Mouse (Mus musculus): ENCODE data around the gene Cdc42bpb. TPM values are rescaled to one million over a fixed set of nuclear protein-coding genes. Genes with fewer than 3 reads are reported as not detected.

Cdc42bpb gene
- polyA plus RNA-seq, 1 experiment from 2014 or later, result 43.4 TPM

- Histone ChIP-seq H3K27ac (ENCODE audit: low read depth, low read length) (peak within 1 kb of the TSS; percentile 48; the same call in 1 of the 2 replicates), H3K27me3 (ENCODE audit: control insufficient read depth, insufficient read depth, low read length) (peaks cover 14% of the 10 kb centered on the region), H3K36me3 (ENCODE audit: control insufficient read depth, insufficient read depth, low read length) (no peaks in the 10 kb centered on the region), H3K9ac (ENCODE audit: low read depth, low read length) (peak within 1 kb of the TSS; percentile 0; the same call in 1 of the 2 replicates), H3K4me2 (replicated peaks; ENCODE audit: low read depth, low read length) (peak within 1 kb of the TSS; percentile 50), H3K9me3 (ENCODE audit: control insufficient read depth, low read length) (no peaks in the 10 kb centered on the region), H3K4me1 (ENCODE audit: control insufficient read depth, insufficient read depth, low read length) (peaks cover 26% of the 10 kb centered on the region), H3K4me3 (ENCODE audit: low read length) (peak within 1 kb of the TSS; percentile 29)
- peak; percentile 66 for ATAC-seq (ENCODE audit: low FRiP score, low TSS enrichment)
- WGBS, result 3% methylated on average over 17 of the region's 17 CpGs
Measured at GRCm38 (mm10) chr12:111416921-111417779, 39.6 kb upstream of the Cdc42bpb start, which contains the start of gene Exoc3l4. Exoc3l4 (plus strand) TSS chr12:111417017.

GRCm38 (mm10) chr12:111413300-111413699 lies 35.8 kb upstream of the Cdc42bpb start:
- ATAC-seq (ENCODE audit: low FRiP score, low TSS enrichment), result peak; percentile 87
- Histone ChIP-seq H3K27ac (ENCODE audit: low read depth, low read length) (peak overlapping the region; percentile 56; the same call in 1 of the 2 replicates), H3K27me3 (ENCODE audit: control insufficient read depth, insufficient read depth, low read length) (no peaks in the 10 kb centered on the region), H3K9ac (ENCODE audit: low read depth, low read length) (peak overlapping the region; percentile 45; the same call in 1 of the 2 replicates), H3K4me2 (replicated peaks; ENCODE audit: low read depth, low read length) (peak overlapping the region; percentile 49), H3K4me1 (ENCODE audit: control insufficient read depth, insufficient read depth, low read length) (peaks cover 22% of the 10 kb centered on the region), H3K36me3 (ENCODE audit: control insufficient read depth, insufficient read depth, low read length) (no peaks in the 10 kb centered on the region), H3K9me3 (ENCODE audit: control insufficient read depth, low read length) (no peaks in the 10 kb centered on the region), H3K4me3 (ENCODE audit: low read length) (peak overlapping the region; percentile 32)
- WGBS, result 1% methylated on average over 21 of the region's 21 CpGs

- Histone ChIP-seq H3K4me3 (ENCODE audit: low read length) (peak overlapping the region; percentile 32), H3K36me3 (ENCODE audit: control insufficient read depth, insufficient read depth, low read length) (no peaks in the 10 kb centered on the region), H3K9me3 (ENCODE audit: control insufficient read depth, low read length) (no peaks in the 10 kb centered on the region), H3K27me3 (ENCODE audit: control insufficient read depth, insufficient read depth, low read length) (peaks cover 1% of the 10 kb centered on the region), H3K4me1 (ENCODE audit: control insufficient read depth, insufficient read depth, low read length) (peaks cover 18% of the 10 kb centered on the region), H3K9ac (ENCODE audit: low read depth, low read length) (peak overlapping the region; percentile 45; the same call in 1 of the 2 replicates), H3K27ac (ENCODE audit: low read depth, low read length) (peak overlapping the region; percentile 56), H3K4me2 (replicated peaks; ENCODE audit: low read depth, low read length) (peak overlapping the region; percentile 49)
- peak; percentile 12; the same call in 1 of the 2 replicates for ATAC-seq (ENCODE audit: low FRiP score, low TSS enrichment)
- 16% methylated on average over 12 of the region's 12 CpGs for WGBS
Measured at GRCm38 (mm10) chr12:111412581-111413284, 35.2 kb upstream of the Cdc42bpb start.

- no peak overlapping the region for H3K9ac ChIP-seq (ENCODE audit: low read depth, low read length)
- ATAC-seq (ENCODE audit: low FRiP score, low TSS enrichment), result no peak
- WGBS, result 90% methylated on average over 8 of the region's 8 CpGs
- no peak overlapping the region for H3K27ac ChIP-seq (ENCODE audit: low read depth, low read length)
- peaks cover 16% of the 10 kb centered on the region for H3K4me1 ChIP-seq (ENCODE audit: control insufficient read depth, insufficient read depth, low read length)
- no peak overlapping the region for H3K4me2 ChIP-seq (replicated peaks; ENCODE audit: low read depth, low read length)
- H3K9me3 ChIP-seq (ENCODE audit: control insufficient read depth, low read length), result no peaks in the 10 kb centered on the region
- H3K4me3 ChIP-seq (ENCODE audit: low read length), result no peak overlapping the region
- H3K36me3 ChIP-seq (ENCODE audit: control insufficient read depth, insufficient read depth, low read length), result no peaks in the 10 kb centered on the region
- peaks cover 10% of the 10 kb centered on the region for H3K27me3 ChIP-seq (ENCODE audit: control insufficient read depth, insufficient read depth, low read length)
Measured at GRCm38 (mm10) chr12:111411631-111412355, 34.3 kb upstream of the Cdc42bpb start.

GRCm38 (mm10) chr12:111409583-111409982 lies 32.1 kb upstream of the Cdc42bpb start:
- 34% methylated on average over 5 of the region's 5 CpGs for WGBS
- H3K4me1 ChIP-seq (ENCODE audit: control insufficient read depth, insufficient read depth, low read length), result peaks cover 15% of the 10 kb centered on the region
- peaks cover 20% of the 10 kb centered on the region for H3K27me3 ChIP-seq (ENCODE audit: control insufficient read depth, insufficient read depth, low read length)
- H3K9me3 ChIP-seq (ENCODE audit: control insufficient read depth, low read length), result no peaks in the 10 kb centered on the region
- H3K9ac ChIP-seq (ENCODE audit: low read depth, low read length), result no peak overlapping the region
- no peak overlapping the region for H3K4me2 ChIP-seq (replicated peaks; ENCODE audit: low read depth, low read length)
- no peak overlapping the region for H3K4me3 ChIP-seq (ENCODE audit: low read length)
- no peak overlapping the region for H3K27ac ChIP-seq (ENCODE audit: low read depth, low read length)
- ATAC-seq (ENCODE audit: low FRiP score, low TSS enrichment), result no peak
- no peaks in the 10 kb centered on the region for H3K36me3 ChIP-seq (ENCODE audit: control insufficient read depth, insufficient read depth, low read length)

GRCm38 (mm10) chr12:111406622-111407021 lies 29.1 kb upstream of the Cdc42bpb start, which contains the start of gene Lbhd2:
Lbhd2 (plus strand) TSS chr12:111406809.
- WGBS, result 0% methylated on average over 22 of the region's 24 CpGs
- Histone ChIP-seq H3K4me1 (ENCODE audit: control insufficient read depth, insufficient read depth, low read length) (peaks cover 7% of the 10 kb centered on the region), H3K9ac (ENCODE audit: low read depth, low read length) (peak within 1 kb of the TSS; percentile 25), H3K4me2 (replicated peaks; ENCODE audit: low read depth, low read length) (peak within 1 kb of the TSS; percentile 54), H3K9me3 (ENCODE audit: control insufficient read depth, low read length) (no peaks in the 10 kb centered on the region), H3K36me3 (ENCODE audit: control insufficient read depth, insufficient read depth, low read length) (no peaks in the 10 kb centered on the region), H3K27me3 (ENCODE audit: control insufficient read depth, insufficient read depth, low read length) (peaks cover 26% of the 10 kb centered on the region), H3K27ac (ENCODE audit: low read depth, low read length) (no peak within 1 kb of the TSS), H3K4me3 (ENCODE audit: low read length) (peak within 1 kb of the TSS; percentile 20)
- 0 out of 2 replicates have a peak, but pooled peaks have one; percentile 16 for ATAC-seq (ENCODE audit: low FRiP score, low TSS enrichment)

- no peaks in the 10 kb centered on the region for H3K36me3 ChIP-seq (ENCODE audit: control insufficient read depth, insufficient read depth, low read length)
- 56% methylated on average over 10 of the region's 10 CpGs for WGBS
- no peak overlapping the region for H3K9ac ChIP-seq (ENCODE audit: low read depth, low read length)
- peaks cover 7% of the 10 kb centered on the region for H3K4me1 ChIP-seq (ENCODE audit: control insufficient read depth, insufficient read depth, low read length)
- no peak overlapping the region for H3K4me2 ChIP-seq (replicated peaks; ENCODE audit: low read depth, low read length)
- H3K27me3 ChIP-seq (ENCODE audit: control insufficient read depth, insufficient read depth, low read length), result peaks cover 26% of the 10 kb centered on the region
- no peak for ATAC-seq (ENCODE audit: low FRiP score, low TSS enrichment)
- H3K27ac ChIP-seq (ENCODE audit: low read depth, low read length), result no peak overlapping the region
- H3K9me3 ChIP-seq (ENCODE audit: control insufficient read depth, low read length), result no peaks in the 10 kb centered on the region
- H3K4me3 ChIP-seq (ENCODE audit: low read length), result no peak overlapping the region
Measured at GRCm38 (mm10) chr12:111404880-111405279, 27.4 kb upstream of the Cdc42bpb start.

GRCm38 (mm10) chr12:111401454-111402184 lies 24.1 kb upstream of the Cdc42bpb start:
- H3K4me3 ChIP-seq (ENCODE audit: low read length), result no peak overlapping the region
- H3K4me2 ChIP-seq (replicated peaks; ENCODE audit: low read depth, low read length), result 0 out of 2 replicates have a peak overlapping the region, but pooled peaks have one; percentile 5

More at GRCm38 (mm10) chr12:111401454-111402184, 24.1 kb upstream of the Cdc42bpb start:
- 17% methylated on average over 15 of the region's 15 CpGs for WGBS
- Histone ChIP-seq H3K27ac (ENCODE audit: low read depth, low read length) (no peak overlapping the region), H3K9ac (ENCODE audit: low read depth, low read length) (no peak overlapping the region), H3K4me1 (ENCODE audit: control insufficient read depth, insufficient read depth, low read length) (peaks cover 3% of the 10 kb centered on the region), H3K36me3 (ENCODE audit: control insufficient read depth, insufficient read depth, low read length) (no peaks in the 10 kb centered on the region), H3K9me3 (ENCODE audit: control insufficient read depth, low read length) (no peaks in the 10 kb centered on the region), H3K27me3 (ENCODE audit: control insufficient read depth, insufficient read depth, low read length) (peaks cover 16% of the 10 kb centered on the region)
- ATAC-seq (ENCODE audit: low FRiP score, low TSS enrichment), result peak; percentile 56

Measured in kidney, embryonic 14.5 days (tissue).